Mouse (Mus musculus): Measurements from ENCODE around the gene Asgr1. TPM values are rescaled to one million over a fixed set of nuclear protein-coding genes. Genes with fewer than 3 reads are reported as not detected.
"Not testable (repeated sequence)": the region's sequence is repeated elsewhere in the genome, so short reads cannot be mapped to it uniquely, and the experiment has no call there.

The Asgr1 gene
- polyA plus RNA-seq, 1 experiment from 2014 or later: 3.9 TPM

- no peak overlapping the region for H3K27ac ChIP-seq (ENCODE audit: low read depth, low read length)
- H3K9me3 ChIP-seq (ENCODE audit: control insufficient read depth, low read length): no peaks in the 10 kb centered on the region
- H3K4me1 ChIP-seq (ENCODE audit: control insufficient read depth, insufficient read depth, low read depth, low read length): peaks cover 33% of the 10 kb centered on the region
- peak overlapping the region; percentile 70 for H3K4me2 ChIP-seq (ENCODE audit: low read length)
- H3K36me3 ChIP-seq (ENCODE audit: control insufficient read depth, insufficient read depth, low read length): peaks cover 21% of the 10 kb centered on the region
- ATAC-seq: no peak
- peak overlapping the region; percentile 54 for H3K4me3 ChIP-seq (ENCODE audit: low read length)
- H3K27me3 ChIP-seq (replicated peaks; ENCODE audit: control insufficient read depth, insufficient read depth, low read length): no peaks in the 10 kb centered on the region
- H3K9ac ChIP-seq (ENCODE audit: low read depth, low read length): no peak overlapping the region
- 62% methylated on average over 6 of the region's 6 CpGs for WGBS
Observed at GRCm38 (mm10) chr11:70015677-70016076, 38.2 kb upstream of the Asgr1 start.

DNA sequence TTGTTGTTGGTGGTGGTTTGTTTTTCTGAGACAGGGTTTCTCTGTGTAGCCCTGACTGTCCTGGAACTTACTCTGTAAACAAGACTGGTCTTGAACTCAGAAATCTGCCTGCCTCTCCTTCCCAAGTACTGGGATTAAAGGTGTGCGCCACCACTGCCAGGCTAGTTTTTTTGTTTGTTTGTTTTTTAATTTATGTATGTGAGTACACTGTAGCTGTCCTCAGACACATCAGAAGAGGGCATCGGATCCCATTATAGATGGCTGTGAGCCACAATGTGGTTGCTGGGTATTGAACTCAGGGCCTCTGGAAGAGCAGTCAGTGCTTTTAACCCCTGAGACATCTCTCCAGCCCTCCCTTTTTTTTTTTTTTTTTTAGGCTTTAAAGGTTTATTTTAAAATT is 37.7 kb upstream of the Asgr1 start:
- H3K27me3 ChIP-seq (replicated peaks; ENCODE audit: control insufficient read depth, insufficient read depth, low read length); ATAC-seq; H3K9me3 ChIP-seq (ENCODE audit: control insufficient read depth, low read length); H3K9ac ChIP-seq (ENCODE audit: low read depth, low read length); H3K27ac ChIP-seq (ENCODE audit: low read depth, low read length); H3K4me3 ChIP-seq (ENCODE audit: low read length); H3K4me2 ChIP-seq (ENCODE audit: low read length): not testable (repeated sequence)
- WGBS: 77% methylated on average over 2 of the region's 2 CpGs
- Histone ChIP-seq H3K36me3 (ENCODE audit: control insufficient read depth, insufficient read depth, low read length) (peaks cover 17% of the 10 kb centered on the region), H3K4me1 (ENCODE audit: control insufficient read depth, insufficient read depth, low read depth, low read length) (peaks cover 35% of the 10 kb centered on the region)

DNA sequence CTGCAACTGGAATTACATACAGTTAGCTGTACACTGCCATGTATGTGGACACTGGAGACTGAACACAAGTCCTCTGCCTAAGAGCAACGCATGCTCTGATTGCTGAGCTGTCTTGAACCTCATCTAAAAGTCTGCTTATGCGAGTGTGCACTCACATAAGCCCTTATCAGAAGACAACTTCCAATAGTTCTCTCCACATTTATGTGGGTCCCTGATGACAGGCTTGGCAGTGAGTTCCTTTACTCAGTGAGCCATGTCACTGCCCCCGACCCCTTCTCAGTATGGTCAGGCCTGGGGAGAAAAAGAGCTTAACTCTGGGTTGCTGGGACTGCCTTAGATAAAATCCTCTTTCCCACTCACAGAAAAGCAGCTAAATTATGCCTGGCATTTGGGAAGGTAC is 37.2 kb upstream of the Asgr1 start, which contains the start of gene Dlg4:
Gene Dlg4 (plus strand): TSS at position 274 of the 400 bp plus-strand sequence.
- no peak for ATAC-seq
- Histone ChIP-seq H3K9me3 (ENCODE audit: control insufficient read depth, low read length) (no peaks in the 10 kb centered on the region), H3K4me3 (ENCODE audit: low read length) (peak within 1 kb of the TSS; percentile 77), H3K36me3 (ENCODE audit: control insufficient read depth, insufficient read depth, low read length) (peaks cover 15% of the 10 kb centered on the region), H3K4me2 (ENCODE audit: low read length) (peak within 1 kb of the TSS; percentile 88), H3K4me1 (ENCODE audit: control insufficient read depth, insufficient read depth, low read depth, low read length) (peaks cover 35% of the 10 kb centered on the region), H3K9ac (ENCODE audit: low read depth, low read length) (peak within 1 kb of the TSS; percentile 92), H3K27me3 (replicated peaks; ENCODE audit: control insufficient read depth, insufficient read depth, low read length) (no peaks in the 10 kb centered on the region), H3K27ac (ENCODE audit: low read depth, low read length) (peak within 1 kb of the TSS; percentile 96)
- WGBS: 79% methylated on average over 3 of the region's 3 CpGs

DNA sequence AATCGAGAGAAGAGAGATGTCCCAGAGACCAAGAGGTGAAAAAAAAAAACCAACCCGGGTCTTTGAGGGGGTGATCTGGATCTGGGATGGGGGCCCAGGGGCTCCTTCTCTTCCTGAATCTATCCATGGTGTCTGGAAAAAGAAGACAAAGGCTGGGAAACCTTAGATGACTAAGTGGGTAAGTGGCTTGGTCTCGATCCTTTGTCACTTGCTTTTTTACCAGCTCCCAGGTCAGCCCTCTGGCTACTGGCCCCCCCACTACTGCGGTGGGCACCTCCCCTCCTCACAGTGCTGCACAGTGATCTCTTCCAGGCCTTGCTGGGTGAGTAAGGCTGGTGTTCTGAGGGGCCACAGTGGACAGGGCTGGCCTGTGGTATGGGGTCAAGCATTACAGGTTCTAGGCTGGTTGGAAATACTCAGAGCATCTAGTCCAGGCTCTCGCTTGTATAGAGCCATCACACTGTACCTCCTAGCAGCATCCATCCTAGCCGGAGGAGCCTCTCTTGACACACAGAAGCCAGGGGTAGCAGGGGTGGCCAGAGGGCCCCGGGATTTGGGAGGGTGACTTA is 36.6 kb upstream of the Asgr1 start:
- Histone ChIP-seq H3K9me3 (ENCODE audit: control insufficient read depth, low read length) (no peaks in the 10 kb centered on the region), H3K9ac (ENCODE audit: low read depth, low read length) (peak overlapping the region; percentile 92), H3K27me3 (replicated peaks; ENCODE audit: control insufficient read depth, insufficient read depth, low read length) (no peaks in the 10 kb centered on the region), H3K4me2 (ENCODE audit: low read length) (peak overlapping the region; percentile 88), H3K4me1 (ENCODE audit: control insufficient read depth, insufficient read depth, low read depth, low read length) (peaks cover 39% of the 10 kb centered on the region), H3K27ac (ENCODE audit: low read depth, low read length) (peak overlapping the region; percentile 96), H3K4me3 (ENCODE audit: low read length) (peak overlapping the region; percentile 77; the same call in 1 of the 2 replicates), H3K36me3 (ENCODE audit: control insufficient read depth, insufficient read depth, low read length) (peaks cover 10% of the 10 kb centered on the region)
- WGBS: 43% methylated on average over 7 of the region's 7 CpGs
- ATAC-seq: no peak

DNA sequence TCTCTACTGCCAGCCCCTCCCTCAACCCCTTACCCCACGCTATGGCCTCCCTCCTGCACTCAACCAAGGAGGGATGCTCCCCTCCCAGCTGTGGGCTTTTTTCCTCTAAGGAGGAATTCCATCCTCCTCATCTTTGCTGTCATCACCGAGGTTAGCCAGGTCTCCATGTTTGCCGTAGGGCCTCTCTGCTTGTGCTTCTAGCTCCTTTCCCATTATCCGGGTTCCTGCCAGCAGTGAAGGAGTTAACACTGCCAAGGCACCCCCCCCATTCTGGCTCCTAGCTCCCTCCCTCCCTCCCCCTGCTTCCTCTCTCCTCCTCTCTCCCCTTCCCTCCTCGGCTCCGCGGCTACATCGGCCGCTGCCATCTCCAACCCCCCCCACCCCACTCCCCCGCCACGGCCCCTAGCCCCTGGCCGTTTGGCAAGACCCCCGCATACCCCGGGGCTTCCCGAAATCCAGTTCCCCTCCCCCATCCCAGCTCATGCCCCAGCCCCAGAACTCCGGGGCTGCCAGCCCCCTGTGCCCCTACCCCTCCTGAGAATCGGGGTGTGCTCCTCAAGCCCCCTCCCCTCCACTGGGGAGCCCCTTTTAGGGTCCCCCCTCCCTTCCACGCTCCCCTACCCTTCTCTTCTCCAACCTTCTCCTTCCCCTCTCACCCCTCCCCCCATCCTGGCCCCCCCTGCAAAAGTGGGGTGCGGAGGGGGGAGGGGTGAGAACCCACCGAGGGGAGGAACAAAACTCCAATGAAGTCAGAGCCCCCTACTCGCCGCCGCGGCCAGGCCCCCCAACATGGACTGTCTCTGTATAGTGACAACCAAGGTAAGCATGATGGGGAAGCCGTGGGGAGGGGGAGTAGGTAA is 35.5 kb upstream of the Asgr1 start:
- H3K9me3 ChIP-seq (ENCODE audit: control insufficient read depth, low read length): no peaks in the 10 kb centered on the region
- peak overlapping the region; percentile 77 for H3K4me3 ChIP-seq (ENCODE audit: low read length)
- 1% methylated on average over 25 of the region's 25 CpGs for WGBS
- no peaks in the 10 kb centered on the region for H3K27me3 ChIP-seq (replicated peaks; ENCODE audit: control insufficient read depth, insufficient read depth, low read length)
- no peak for ATAC-seq
- H3K9ac ChIP-seq (ENCODE audit: low read depth, low read length): peak overlapping the region; percentile 92
- no peaks in the 10 kb centered on the region for H3K36me3 ChIP-seq (ENCODE audit: control insufficient read depth, insufficient read depth, low read length)
- peaks cover 50% of the 10 kb centered on the region for H3K4me1 ChIP-seq (ENCODE audit: control insufficient read depth, insufficient read depth, low read depth, low read length)
- peak overlapping the region; percentile 88 for H3K4me2 ChIP-seq (ENCODE audit: low read length)
- peak overlapping the region; percentile 96 for H3K27ac ChIP-seq (ENCODE audit: low read depth, low read length)

GRCm38 (mm10) chr11:70019495-70020021 is 34.3 kb upstream of the Asgr1 start:
- peak overlapping the region; percentile 88 for H3K4me2 ChIP-seq (ENCODE audit: low read length)
- H3K4me3 ChIP-seq (ENCODE audit: low read length): peak overlapping the region; percentile 77
- peak overlapping the region; percentile 92 for H3K9ac ChIP-seq (ENCODE audit: low read depth, low read length)
- peak overlapping the region; percentile 96 for H3K27ac ChIP-seq (ENCODE audit: low read depth, low read length)
- WGBS: 25% methylated on average over 2 of the region's 2 CpGs
- H3K27me3 ChIP-seq (replicated peaks; ENCODE audit: control insufficient read depth, insufficient read depth, low read length): no peaks in the 10 kb centered on the region
- no peaks in the 10 kb centered on the region for H3K36me3 ChIP-seq (ENCODE audit: control insufficient read depth, insufficient read depth, low read length)
- peaks cover 55% of the 10 kb centered on the region for H3K4me1 ChIP-seq (ENCODE audit: control insufficient read depth, insufficient read depth, low read depth, low read length)
- ATAC-seq: no peak
- no peaks in the 10 kb centered on the region for H3K9me3 ChIP-seq (ENCODE audit: control insufficient read depth, low read length)

- ATAC-seq: no peak
- no peaks in the 10 kb centered on the region for H3K36me3 ChIP-seq (ENCODE audit: control insufficient read depth, insufficient read depth, low read length)
- H3K27ac ChIP-seq (ENCODE audit: low read depth, low read length): peak overlapping the region; percentile 96
- H3K27me3 ChIP-seq (replicated peaks; ENCODE audit: control insufficient read depth, insufficient read depth, low read length): no peaks in the 10 kb centered on the region
- peak overlapping the region; percentile 92 for H3K9ac ChIP-seq (ENCODE audit: low read depth, low read length)
- no peaks in the 10 kb centered on the region for H3K9me3 ChIP-seq (ENCODE audit: control insufficient read depth, low read length)
- peak overlapping the region; percentile 88 for H3K4me2 ChIP-seq (ENCODE audit: low read length)
- H3K4me3 ChIP-seq (ENCODE audit: low read length): peak overlapping the region; percentile 77
- WGBS: 16% methylated on average over 7 of the region's 8 CpGs
- H3K4me1 ChIP-seq (ENCODE audit: control insufficient read depth, insufficient read depth, low read depth, low read length): peaks cover 57% of the 10 kb centered on the region
Observed at GRCm38 (mm10) chr11:70020022-70020631, 33.8 kb upstream of the Asgr1 start.

DNA sequence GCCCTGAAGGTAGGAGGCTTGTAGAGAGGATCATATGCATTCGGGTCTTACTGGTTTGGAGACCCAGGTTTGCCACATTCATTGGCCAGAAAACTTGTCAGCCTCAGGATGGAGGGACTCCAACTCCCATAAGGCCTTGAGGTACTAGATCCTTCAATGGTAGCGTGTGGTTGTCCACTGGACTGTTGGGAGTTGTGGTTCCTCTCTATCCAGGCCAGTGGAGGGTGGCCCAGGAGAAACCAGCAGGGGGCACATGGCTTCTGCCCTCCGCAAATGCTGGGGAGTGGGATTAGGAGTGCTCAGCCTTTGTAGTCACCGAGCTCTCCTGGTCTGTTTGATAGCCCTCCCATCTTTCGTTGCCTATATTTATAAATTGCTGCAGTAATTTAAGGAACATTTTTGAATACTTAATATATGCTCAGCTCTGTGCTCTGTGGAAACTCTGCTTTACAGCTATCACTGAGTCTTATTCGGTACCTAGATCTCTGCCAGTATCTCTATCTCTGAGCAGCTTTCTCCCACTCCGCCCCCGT is 33.1 kb upstream of the Asgr1 start:
- Histone ChIP-seq H3K9me3 (ENCODE audit: control insufficient read depth, low read length) (no peaks in the 10 kb centered on the region), H3K9ac (ENCODE audit: low read depth, low read length) (peak overlapping the region; percentile 92), H3K36me3 (ENCODE audit: control insufficient read depth, insufficient read depth, low read length) (no peaks in the 10 kb centered on the region), H3K4me3 (ENCODE audit: low read length) (peak overlapping the region; percentile 77), H3K4me1 (ENCODE audit: control insufficient read depth, insufficient read depth, low read depth, low read length) (peaks cover 62% of the 10 kb centered on the region), H3K27ac (ENCODE audit: low read depth, low read length) (peak overlapping the region; percentile 96), H3K27me3 (replicated peaks; ENCODE audit: control insufficient read depth, insufficient read depth, low read length) (no peaks in the 10 kb centered on the region), H3K4me2 (ENCODE audit: low read length) (peak overlapping the region; percentile 88)
- WGBS: under 1% methylated on average over 8 of the region's 8 CpGs
- peak; percentile 69 for ATAC-seq

Measured in hindbrain, embryonic 16.5 days (tissue).